Mouse (Mus musculus): Measurements from ENCODE around the gene Gm20814.
"Not testable (repeated sequence)": the region's sequence is repeated elsewhere in the genome, so short reads cannot be mapped to it uniquely, and the experiment has no call there.

Gm20814 gene

DNA sequence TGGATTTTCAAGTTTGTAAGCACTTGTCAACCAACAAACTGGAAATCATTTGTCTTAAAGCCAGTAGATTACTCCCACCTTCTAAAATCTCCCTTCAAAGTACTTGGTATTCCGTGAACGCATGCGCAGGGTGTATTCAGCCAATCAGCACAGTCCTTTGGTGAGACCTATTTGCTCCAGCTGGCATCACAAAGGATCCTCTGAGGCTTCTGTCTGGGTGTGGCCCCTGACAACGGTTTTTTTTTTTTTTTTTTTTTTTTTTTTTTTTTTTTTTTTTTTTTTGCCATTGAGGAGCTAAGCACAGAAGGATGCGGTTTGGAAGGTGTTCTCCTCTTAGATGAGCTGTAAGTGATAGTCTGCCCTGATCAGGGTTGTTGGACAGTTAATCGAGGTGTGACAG is at the start of gene Gm20814:
Gene Gm20814, plus strand, starts transcription at position 301 of the 400 bp plus-strand sequence.
- DNase-seq = not testable (repeated sequence)
